Mouse (Mus musculus): ENCODE results near the gene Eif2a.

Gene Eif2a

GRCm38 (mm10) chr3:58525652-58526407, at the start of gene Eif2a, which contains the start of gene Serp1:
Gene Eif2a (plus strand): TSS chr3:58525821.
Gene Serp1 (minus strand): TSS chr3:58525892.
- peak; percentile 97 to 99 for DNase-seq

- no peak for DNase-seq
Measured at GRCm38 (mm10) chr3:58478755-58479455, 46.7 kb upstream of the Eif2a start.

GRCm38 (mm10) chr3:58485883-58486282, 39.7 kb upstream of the Eif2a start:
- peak; percentile 15 to 23 for DNase-seq

DNA sequence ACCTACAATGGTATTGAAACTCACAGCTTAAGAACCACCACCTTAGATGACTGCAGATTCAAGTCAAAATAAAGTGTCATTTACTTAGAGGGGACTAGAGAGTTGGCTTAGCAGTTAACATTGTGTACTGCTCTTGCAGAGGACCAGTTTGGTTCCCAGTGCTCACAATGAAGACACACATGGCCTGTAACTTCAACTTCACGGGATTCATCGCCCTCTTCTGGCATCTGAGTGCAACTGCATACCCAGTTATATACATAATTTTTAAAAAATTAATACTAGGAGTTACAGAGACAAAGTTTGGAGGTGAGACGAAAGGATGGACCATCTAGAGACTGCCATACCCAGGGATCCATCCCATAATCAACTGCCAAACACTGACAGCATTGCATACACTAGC, 38.5 kb upstream of the Eif2a start:
- DNase-seq: no peak

GRCm38 (mm10) chr3:58487999-58488775, 37.4 kb upstream of the Eif2a start:
- DNase-seq: no peak

- peak in 1 of 2 experiments; percentile 14 for DNase-seq
Measured at GRCm38 (mm10) chr3:58490787-58491186, 34.8 kb upstream of the Eif2a start.

- no peak for DNase-seq
Measured at GRCm38 (mm10) chr3:58493621-58494020, 32.0 kb upstream of the Eif2a start.

GRCm38 (mm10) chr3:58501961-58502360, 23.7 kb upstream of the Eif2a start:
- DNase-seq: peak in 1 of 2 experiments; percentile 12

DNA sequence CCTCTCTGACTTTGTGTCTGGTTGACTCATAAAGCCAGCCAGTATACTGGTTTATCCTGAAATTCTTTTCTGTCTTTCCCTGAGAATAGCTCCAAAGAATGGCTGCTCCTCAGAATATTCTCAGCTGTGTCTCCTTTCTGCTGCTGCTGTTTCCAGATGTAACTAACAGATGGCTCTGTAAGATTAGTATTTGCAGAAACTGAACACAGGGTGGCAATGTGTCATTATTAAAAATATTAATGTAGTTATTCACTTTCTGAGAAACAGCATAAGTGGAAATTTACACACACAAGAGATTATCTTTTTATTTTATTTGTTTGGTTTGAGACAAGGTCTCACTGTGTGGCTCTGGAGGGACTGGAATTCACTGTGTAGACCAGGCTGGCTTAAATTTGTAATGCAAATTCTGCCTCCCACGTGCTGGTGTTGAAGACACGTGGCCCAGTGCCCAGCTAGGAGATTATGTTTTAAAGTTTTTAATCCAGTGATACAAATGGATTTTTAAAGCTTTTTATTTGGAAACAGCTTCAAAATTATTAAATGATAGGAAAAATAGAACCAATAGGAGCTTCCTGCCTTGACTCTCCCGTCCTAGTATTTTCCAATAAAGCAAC, 21.8 kb upstream of the Eif2a start:
- no peak for DNase-seq

- DNase-seq: no peak
Measured at GRCm38 (mm10) chr3:58504676-58505075, 20.9 kb upstream of the Eif2a start.

- no peak for DNase-seq
Measured at GRCm38 (mm10) chr3:58508020-58508750, 17.4 kb upstream of the Eif2a start.

DNA sequence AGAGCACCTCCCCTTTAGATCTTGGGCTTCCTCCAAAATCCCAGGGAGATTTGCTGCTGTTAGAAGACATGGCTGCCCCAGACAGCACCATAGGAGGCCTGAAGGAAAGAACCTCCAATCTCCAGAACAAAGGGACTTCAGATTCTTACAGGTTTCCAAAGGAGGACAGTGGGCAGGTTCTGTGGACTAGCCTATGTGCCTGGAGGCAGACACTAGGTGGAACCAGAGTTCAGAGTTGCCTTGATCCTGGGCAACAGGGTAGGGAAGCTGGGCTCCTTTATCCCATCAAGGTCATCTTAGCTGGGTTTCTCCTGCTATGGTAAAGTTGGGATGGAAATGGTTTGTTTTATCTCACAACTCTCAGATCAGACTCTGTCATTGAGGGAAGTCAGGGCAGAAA, 14.0 kb upstream of the Eif2a start:
- DNase-seq: no peak

DNA sequence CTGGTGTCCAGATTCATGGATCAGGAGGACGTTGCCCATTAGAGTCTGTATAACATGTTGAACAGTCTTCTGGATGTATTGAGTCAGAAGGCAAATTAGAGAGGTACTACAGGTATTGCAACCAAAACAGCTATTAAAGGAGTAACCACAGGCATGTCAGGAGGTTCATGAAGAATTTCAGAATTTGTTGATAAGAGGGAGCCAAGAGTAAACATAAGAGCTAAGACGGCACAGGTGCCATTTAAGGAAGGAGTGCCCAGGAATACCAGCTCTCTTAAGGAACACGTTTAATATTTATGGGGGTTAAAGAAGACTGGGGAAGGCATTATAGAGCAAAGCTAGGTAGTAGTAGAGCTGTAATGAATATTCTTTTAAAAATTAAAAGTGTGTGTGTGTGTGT, 12.9 kb upstream of the Eif2a start:
- DNase-seq: no peak

DNA sequence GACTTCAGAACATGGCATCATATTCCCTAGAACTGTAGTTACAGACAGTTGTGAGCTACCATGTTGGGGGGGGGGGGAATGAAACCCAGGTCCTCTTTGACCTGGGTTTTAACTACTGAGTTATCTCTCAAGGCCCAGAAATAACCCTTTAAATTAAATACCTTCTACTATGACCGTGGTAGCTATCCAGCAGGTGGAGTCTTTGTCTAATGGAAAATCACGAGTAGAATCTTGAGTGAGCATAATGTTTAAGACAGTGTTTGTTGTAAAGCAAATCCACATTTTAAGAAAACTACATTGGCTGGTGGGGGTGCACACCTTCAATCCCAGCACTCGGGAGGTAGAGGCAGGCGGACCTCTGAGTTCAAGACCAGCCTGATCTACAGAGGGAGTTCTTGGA, 12.1 kb upstream of the Eif2a start:
- DNase-seq: no peak

GRCm38 (mm10) chr3:58515947-58516601, 9.5 kb upstream of the Eif2a start:
- DNase-seq: no peak

DNA sequence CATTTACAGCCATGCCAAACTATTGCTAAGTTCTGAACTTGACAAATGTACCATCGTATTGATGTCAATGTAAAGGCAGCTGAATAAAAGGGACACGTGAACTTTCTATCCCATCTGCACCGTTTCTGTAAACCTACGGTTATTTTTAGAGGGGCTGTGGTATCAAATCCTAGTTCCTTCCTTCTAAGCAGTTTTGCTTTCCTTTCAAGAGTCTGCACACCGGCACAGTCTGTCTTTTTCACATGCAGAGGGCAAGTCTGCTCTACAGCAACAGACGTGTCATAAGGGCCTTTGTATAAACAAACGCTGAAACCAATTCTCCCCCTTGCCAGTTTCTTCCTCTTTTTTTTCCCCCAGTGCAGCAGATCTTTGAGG, 9.0 kb upstream of the Eif2a start:
- no peak for DNase-seq

DNA sequence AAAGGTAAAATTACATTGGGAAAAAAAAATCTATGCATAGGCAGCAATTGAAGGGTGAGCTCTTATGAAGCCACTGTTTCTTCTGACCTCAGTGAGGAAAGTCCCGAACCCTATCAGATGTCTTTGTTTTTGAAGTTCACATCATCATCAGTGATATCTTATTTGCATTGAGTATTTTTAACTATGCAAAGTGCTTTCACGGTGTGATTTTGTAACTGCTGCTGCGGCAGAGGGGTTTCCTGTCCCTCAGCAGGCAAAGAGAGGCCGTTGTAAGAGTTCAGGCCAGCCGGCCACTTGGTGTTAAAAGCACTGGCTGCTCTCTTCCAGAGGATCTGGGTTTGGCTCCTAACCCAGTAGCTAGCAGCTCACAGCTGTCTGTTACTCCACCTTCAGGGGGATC, 8.4 kb upstream of the Eif2a start:
- peak in 1 of 2 experiments; percentile 4 for DNase-seq

- no peak for DNase-seq
Measured at GRCm38 (mm10) chr3:58517800-58518199, 7.8 kb upstream of the Eif2a start.

GRCm38 (mm10) chr3:58518962-58519361, 6.7 kb upstream of the Eif2a start:
- no peak for DNase-seq

GRCm38 (mm10) chr3:58519536-58519935, 6.1 kb upstream of the Eif2a start:
- no peak for DNase-seq

DNA sequence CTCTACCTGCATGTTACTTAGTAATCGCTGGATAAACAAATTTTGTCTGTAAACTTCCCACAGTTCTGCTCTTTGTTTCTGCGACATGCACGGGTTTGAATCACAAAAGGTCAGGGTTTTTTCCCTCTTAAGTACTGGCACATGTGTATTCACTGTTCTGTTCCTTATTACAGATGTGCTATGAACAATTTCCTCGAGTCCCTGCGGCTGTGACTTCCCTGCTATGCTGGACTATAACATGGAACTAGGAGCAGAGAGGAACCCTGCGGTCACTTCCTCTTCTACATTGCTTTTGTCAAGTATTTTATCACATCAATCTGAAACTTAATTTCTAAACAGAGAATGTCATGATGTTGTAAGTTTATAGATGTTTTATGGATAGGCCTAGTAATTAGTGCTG, 5.3 kb upstream of the Eif2a start:
- no peak for DNase-seq

- no peak for DNase-seq
Measured at GRCm38 (mm10) chr3:58521361-58521760, 4.3 kb upstream of the Eif2a start.
